Mouse (Mus musculus) common myeloid progenitor, adult 5-6 weeks (primary cell): ENCODE data around the gene Cntn2. TPM values are rescaled to one million over a fixed set of nuclear protein-coding genes. Genes with fewer than 3 reads are reported as not detected.

Experiments used
- ATAC-seq: replicated peaks from 2 replicates; pipeline ENCODE4 v1.8.0; 2016; ENCODE audit warnings: low read depth, mild to moderate bottlenecking, moderate TSS enrichment, inconsistent platforms; ENCODE audit not compliant: poor library complexity, severe bottlenecking
- total RNA-seq: library from RNA; stranded (forward); fragments of 200-1000, 187-1606 nt; gene quantifications from 2 replicates; pipeline ENCODE4 v1.2.3, GENCODE M21; 2017

Gene Cntn2
- total RNA-seq, result not detected in 2 replicates

DNA sequence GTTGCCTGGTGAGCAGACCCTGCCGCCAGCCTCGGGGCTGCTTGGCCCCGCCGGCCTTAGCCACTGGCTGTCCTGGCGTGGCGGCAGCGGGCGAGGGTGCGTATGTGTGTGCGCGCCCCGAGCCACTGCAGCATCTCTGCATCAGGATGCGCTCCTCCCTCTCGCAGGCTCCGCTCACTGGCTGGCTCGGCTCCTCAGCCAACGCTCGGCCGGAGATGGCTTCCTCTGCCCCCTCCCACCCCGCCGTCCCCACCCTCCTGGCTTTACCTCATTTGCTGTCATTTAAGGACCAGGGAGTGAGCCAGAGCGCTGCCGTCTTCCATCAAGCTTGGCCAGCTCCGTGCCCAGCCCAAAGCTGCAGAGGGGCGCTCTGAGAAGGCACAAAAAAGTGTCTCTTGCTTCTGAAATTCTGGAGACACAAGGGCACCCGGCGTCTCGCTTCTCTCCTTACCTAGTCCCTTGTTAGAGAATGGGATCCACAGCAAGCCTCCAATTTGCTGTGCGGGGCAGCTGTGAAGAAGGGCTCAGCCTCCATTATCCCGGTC is at the start of gene Cntn2:
Cntn2 (minus strand) TSS at position 495 of the 545 bp plus-strand sequence.
- ATAC-seq, result no peak

GRCm38 (mm10) chr1:132592145-132592544 is 49.1 kb upstream of the Cntn2 start:
- ATAC-seq, result no peak

GRCm38 (mm10) chr1:132591399-132591930 is 48.4 kb upstream of the Cntn2 start:
- ATAC-seq, result no peak

DNA sequence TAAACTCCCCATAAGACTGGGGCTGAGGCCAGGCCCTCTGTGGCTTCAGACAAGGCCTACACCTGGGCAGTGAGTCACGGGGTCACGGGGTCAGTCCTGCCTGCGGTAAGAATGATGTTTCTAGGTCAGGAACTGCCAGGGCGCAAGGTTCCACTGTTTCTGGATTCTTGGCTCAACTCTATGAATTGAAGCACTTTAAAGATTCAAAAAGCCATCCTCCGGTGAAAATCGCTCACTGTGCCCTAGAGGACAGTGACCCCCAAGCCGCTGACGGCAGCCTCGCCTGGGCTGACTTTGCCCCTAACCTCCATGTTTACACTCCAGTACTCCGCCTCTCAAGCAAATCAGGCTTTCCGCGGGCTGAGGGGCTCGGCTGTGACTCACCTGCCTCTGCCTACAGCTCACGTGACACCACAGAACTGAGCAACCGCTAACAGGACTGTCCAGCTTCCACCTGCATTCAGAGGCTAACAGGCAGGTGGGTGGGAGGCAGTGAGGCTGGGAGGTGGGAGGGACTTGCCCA is 43.7 kb upstream of the Cntn2 start:
- no peak for ATAC-seq

DNA sequence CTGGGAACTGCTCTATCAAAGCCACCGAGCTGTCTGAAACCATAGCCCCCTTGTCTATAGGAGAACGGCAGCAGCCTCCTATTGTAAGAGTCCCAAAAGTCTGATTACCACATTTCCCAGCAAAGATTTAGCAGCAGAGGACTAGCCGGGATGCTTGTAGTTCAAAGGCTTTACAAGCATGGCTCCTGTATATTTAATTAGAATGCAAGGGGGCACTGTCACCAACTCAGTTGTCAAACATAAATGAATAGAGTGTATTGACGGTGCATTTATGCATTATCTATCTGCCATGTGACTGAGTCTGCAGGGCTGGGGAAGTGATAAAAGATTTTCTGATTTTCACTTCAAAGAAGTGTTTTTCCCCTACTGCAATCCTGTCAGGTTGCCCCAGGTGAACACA is 42.3 kb upstream of the Cntn2 start:
- no peak for ATAC-seq

- ATAC-seq, result no peak
Observed at GRCm38 (mm10) chr1:132582998-132583604, 40.0 kb upstream of the Cntn2 start.

- ATAC-seq, result no peak
Observed at GRCm38 (mm10) chr1:132581845-132582839, 39.1 kb upstream of the Cntn2 start.

DNA sequence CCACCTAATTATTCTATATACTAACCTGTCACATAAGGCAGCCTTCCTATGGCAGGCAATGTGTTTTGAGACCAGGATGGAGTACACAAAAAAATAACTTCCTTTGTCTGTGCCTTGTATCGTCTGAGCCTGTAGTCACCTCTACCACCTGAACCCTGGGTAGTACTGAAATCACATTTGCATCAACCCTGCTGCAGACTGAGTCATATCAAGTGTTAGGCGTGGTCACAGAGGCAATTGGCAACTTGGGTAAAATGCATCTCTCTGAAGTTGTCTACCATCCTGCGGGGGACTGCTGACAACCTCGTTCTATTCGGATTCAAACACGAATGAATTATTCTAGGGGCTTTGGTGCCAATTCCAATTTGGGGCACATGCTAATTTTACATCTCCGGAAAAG is 37.0 kb upstream of the Cntn2 start:
- no peak for ATAC-seq

- ATAC-seq, result no peak
Observed at GRCm38 (mm10) chr1:132576845-132577244, 33.8 kb upstream of the Cntn2 start.

DNA sequence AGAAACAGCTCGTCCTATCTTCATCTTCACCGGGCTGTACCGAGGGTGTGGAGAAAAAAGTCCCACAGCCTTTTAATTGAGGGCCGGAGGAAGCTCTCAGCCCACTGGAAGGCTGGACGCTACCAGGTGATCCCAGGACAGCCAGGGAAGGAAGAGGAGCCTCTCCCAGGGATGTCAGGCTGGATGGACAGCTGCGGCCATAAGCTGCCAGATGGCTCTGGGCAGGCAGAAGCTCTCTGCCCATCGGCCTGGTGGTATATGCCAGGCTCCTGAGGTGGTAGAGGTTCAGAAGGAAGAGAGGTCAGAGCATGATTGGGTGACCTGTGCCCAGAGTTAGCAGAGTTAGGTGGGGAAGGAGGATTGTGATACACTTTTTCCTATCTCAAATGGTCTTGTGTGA is 29.8 kb upstream of the Cntn2 start:
- ATAC-seq, result no peak

- no peak for ATAC-seq
Observed at GRCm38 (mm10) chr1:132571613-132572012, 28.6 kb upstream of the Cntn2 start.

- ATAC-seq, result no peak
Observed at GRCm38 (mm10) chr1:132570906-132571305, 27.9 kb upstream of the Cntn2 start.

DNA sequence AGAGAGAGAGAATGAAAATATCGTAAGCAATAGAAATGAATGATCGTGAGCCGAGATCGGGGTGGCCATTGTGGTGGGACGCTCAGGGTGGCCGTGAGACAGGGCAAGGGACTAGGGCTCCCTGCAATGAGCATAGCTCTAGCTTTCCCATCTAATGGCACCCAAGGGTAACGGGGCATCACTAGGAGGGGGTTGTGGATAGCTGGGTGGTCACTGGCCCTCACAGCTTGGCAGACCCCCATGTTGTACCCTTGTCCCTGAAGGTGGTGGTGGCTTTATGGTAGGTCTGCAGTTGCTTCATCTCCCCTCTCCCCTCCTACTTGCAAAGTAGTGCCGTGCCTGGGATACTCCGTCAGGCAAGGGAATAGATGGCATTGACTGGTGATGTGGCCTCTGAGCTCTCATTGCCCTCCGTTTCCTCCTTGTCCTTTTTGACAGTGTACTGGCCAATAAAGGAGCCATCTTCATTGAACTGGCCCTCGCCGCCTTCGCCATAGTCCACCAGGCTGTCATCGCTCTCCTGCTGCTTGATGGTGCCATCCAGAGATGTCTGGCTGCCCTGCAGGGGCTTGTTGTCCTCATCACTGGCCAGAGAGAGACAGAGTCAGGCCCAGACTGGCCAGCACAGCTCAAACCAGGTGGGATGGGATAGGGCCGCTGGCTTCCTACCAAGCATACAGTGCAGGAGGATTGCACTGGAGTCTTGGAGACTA is 27.2 kb upstream of the Cntn2 start:
- no peak for ATAC-seq

DNA sequence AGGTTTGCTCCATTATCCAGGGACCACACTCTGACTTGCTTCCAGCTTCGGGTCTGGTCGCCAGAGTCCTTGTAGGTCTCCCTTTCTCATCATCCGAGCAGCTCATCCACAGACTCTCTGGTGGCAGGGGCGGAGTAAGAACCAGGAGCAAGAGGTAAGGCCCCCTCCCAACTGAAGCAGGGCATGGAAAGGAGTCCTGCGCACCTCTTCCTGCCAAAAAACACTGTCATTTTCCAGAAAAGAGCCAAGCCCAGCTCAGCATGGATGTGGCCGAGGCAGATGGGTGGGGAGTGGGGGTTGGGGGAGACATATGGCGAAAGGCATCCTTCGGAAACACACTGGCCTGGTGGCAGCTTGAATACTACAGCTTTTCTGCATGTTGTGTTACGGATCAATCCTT is 26.5 kb upstream of the Cntn2 start:
- no peak for ATAC-seq

DNA sequence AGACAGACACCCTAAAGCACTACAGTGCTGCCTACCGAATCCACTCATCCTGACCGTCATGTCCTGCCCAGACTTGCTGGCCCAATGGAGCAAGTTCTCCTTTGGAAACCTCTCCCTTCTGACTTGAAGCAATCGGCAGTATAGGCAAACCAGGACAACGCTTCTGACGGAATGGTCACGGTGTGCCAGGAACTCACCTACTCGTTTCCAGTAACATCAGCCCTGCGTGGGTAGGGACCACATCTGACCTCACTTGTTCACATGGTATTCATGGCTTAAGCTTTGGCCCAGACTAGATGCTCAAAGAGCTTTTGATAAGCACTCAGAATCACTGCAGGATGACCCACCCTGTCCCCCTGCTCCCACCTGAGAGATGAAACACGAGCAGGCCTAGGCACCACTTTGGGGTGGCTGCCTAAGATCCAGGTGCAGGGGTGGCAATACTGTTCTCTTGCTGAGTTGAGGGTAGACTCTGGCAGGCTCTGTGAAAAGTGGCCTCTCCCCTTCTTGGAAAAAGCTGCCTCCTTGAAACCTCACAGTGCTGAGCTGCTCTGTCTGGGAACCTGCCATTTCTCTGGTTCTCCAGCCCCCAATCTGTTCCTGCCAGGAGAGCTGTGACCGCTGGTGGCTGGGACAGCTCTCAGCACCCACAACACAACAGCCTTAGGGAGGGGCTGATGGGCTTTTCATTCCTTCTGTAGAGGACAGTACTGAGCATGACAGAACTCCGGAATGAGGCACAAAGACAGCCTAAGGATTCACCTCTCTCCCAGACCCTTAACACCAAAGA is 24.5 kb upstream of the Cntn2 start:
- ATAC-seq, result no peak

- no peak for ATAC-seq
Observed at GRCm38 (mm10) chr1:132565766-132566165, 22.7 kb upstream of the Cntn2 start.

- ATAC-seq, result no peak
Observed at GRCm38 (mm10) chr1:132564946-132565345, 21.9 kb upstream of the Cntn2 start.

- ATAC-seq, result no peak
Observed at GRCm38 (mm10) chr1:132562337-132562795, 19.3 kb upstream of the Cntn2 start.
